Mouse (Mus musculus) ovary, postnatal 10 days (tissue): ENCODE data around the gene Cnksr3.

Source experiments
- DNase-seq: peaks from one replicate; pipeline ENCODE4 v3.0.0; 2022; ENCODE audit warnings: low spot score

Gene Cnksr3

DNA sequence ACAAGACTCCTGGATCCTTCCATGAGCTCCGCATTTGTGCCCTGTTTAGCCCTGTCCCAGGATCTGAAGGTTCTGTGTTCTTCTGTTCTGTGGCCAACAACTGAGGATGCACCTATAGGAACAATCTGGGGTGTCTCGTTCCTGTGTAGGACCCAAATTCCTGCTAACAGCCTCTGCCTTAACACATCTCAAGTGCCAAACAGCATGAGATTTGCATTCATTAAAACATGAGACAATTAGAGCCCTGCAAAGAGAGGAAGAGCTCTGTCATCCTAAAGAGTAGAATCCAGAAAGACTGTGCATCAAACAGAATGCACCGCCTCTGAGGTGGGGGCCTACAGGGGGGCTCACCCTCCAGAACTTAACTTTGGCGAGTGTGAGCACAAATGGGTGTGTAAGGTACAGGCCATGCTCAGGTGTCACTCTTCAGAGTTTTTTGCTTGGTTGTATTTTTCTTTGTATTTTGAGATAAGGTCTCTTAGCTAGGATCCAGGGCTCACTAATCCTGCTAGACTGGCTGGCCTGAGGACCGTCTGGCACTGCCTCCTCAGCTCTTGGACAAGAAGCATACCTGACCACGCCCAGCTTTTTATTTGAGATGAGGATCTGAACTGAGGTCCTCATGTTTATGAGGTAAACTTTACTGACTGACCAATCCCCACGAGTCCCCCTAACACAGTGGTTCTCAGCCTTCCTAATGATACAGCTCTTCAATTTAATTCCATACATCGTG is 15.2 kb downstream of the Cnksr3 start:
- no peak for DNase-seq

DNA sequence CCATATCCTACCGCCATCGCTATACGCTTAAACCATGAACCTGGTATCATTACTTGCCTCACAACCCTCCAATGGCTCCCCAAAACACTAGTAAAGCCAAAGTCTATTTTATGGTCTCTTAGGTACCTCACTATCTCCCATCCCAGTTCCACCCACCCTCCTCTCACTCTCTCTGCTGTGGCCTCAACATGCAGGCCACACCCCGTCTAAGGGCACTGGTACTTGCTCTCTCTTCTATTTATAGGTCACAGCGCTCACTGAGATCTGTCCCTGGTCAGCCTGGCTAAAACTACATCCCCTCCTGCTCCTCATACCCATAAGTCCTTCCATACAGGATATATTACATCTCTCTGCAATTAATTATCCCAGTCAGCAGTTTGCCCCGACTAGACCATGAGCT is 16.1 kb downstream of the Cnksr3 start:
- DNase-seq: no peak

DNA sequence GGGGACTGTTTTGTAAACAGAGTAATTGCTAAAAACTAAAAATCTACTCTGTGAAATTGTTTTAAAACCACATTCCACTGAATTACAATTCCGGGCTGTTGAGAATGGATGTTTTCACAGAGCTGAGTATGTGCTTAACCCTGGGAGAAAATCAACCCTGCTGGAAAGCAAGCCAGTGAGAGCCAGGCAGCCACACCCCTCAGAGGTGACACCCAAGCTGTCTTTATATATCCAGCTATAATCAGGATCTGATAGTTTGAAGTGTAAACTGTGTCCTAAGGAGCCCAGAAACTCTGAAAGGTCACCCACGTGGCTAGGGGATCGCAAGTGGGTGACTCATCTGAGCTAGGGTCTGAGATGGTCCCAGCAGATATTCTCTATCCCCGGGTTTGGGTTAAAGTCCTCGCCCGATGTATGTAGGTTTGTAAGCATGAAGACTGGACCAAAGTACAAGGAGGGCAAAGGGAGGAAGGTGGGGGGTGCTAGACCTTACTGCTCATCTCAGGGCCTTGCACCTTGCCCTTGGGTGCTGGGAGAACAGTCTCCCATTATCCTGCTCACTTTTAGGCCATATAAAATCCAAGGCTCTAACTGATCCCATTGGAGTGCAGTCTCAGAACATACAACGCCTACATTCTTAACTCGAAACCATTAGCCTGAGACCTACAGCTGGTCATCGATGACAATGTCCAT is 20.2 kb downstream of the Cnksr3 start:
- no peak for DNase-seq

DNA sequence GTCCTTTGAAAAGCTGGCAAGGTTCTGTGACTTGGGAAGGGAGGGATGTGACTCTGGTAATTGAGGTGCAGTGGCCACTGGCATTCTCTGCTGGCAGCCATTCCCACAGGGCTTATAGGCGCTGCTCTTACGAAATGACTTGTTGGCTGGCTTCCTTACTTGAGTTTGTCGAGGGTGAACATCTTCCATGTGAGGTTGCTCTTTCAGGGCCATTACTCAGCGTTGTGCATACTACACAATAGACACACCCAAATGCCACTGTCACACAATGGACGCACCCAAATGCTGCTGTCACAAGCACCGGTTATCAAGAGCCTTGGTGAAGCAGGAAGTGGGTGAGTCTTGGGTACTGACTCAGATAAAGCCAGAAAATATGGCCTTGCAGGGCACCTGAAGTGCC is 22.8 kb downstream of the Cnksr3 start:
- DNase-seq: no peak

DNA sequence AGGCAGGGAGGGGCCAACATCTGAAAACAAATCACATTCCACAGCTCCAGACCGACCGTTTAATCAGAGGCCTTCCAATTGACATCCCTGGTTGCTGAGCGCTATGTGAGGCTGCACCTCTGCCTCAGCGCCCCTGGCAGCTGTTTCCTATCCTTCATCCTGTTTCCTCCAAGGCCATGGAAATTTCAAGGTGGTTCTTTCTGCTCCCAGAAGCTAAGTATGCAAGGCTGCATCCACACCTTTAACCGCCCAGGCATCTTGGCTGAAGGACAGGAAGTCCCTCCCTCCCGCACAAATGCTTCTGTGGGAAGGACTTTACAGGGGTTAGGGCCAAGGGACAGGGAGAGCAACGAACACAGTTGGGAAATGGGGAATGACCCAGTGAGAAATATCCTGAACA is 24.2 kb downstream of the Cnksr3 start:
- DNase-seq: no peak

DNA sequence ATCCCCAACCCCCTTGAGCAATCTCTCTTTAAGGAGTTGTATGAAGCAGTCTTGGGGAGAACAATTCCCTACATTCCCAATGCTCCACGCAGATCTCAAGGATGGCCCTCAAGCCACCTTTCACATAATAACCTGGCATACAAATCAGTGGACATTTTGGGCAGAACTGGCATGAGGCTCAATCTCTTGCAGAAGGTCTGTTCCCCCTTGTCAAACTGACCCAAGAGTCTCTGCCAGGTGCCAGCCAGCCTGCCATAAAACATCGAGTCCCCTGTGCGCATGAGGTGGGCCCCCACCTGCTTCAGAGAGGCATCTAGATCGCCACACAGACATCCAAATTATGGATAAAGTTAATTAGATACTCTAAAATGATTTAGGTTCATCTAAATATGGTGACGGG is 25.0 kb downstream of the Cnksr3 start:
- no peak for DNase-seq

DNA sequence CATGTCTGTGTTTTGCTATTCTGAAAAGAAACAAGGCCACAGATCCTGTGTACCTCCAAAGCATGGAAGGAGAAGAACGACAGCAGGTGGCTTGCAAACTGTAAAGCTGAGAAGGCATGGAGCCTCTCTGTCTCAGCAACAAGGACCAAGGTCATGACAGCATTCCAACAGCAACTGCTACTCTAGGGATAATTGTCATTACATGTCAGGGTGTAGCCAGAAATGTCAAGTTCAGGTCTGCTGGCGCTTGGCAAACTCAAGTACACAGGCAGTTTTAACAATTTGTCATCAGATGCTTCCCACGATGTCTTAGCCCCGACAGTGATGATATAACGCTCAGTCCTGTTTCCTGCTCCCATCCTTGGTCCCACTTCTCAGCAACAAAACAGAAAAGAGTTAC is 26.0 kb downstream of the Cnksr3 start:
- DNase-seq: no peak

DNA sequence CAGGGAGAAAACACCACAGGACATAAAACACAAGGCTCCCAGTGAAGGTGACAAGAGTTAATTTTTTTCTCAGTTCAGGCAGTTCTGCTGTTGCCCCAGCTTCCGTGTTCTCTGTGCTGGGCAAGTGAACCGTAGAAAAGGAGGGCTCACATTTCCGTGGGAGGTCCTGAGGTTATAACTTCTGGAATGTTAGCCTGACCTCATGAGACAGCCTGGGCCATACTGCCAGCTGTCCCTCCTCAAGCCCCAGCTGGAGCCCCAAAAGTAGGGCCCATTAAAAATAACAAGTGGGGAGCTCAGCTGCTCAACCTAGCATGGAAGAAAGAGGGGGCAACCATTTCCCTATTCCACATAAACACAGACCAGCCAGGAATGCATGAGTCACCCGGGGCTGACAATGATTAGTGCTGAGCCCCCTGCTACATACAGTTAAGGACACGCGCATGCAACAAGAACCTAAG is 28.8 kb downstream of the Cnksr3 start:
- DNase-seq: no peak

DNA sequence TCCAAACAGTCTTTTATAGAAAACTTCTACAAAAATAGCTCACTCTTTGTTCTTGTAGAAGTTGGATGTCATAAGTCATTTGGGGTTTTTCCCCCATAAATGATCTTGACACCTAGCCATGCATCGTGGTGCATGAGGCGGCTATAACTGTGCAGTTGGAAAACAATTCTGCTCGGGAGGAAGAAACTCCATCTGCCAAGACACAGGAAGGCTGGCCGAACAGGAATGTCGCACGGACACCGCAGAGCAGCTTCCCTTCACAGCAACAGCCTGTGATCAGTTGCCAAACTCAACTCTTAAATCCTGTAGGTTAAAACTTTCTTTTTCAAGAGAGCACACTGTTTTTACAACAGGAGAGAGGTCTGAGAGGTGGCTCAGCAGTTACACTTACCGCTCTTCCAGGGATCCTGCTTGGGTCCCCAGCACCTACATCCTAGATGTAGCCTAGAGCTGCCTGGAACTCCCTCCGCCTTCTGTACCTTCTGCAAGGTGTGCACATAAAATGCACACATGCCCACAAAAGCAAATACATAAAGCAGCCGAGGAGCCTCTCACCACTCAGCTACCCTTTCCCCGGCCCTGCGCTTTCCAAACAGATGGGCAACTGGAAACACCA is 29.4 kb downstream of the Cnksr3 start:
- DNase-seq: no peak

DNA sequence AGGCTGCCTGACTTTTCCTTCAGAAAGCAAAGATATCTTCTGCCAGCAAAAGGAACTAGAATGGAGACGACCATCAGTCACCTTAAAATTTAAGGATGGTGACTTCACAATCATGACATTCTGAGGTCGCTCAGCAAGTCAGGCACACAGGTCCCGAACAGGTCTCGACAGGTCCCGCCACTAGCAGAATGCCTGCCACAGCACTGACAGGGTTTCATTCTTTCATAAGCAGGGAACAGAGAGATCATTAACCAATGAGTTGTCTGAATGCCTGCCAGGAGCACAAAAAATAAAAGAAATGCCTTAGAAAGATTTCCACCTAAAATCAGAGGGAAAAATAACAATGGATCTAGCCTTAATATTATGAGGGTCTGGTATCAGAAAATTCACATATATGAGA is 31.7 kb downstream of the Cnksr3 start:
- DNase-seq: no peak

DNA sequence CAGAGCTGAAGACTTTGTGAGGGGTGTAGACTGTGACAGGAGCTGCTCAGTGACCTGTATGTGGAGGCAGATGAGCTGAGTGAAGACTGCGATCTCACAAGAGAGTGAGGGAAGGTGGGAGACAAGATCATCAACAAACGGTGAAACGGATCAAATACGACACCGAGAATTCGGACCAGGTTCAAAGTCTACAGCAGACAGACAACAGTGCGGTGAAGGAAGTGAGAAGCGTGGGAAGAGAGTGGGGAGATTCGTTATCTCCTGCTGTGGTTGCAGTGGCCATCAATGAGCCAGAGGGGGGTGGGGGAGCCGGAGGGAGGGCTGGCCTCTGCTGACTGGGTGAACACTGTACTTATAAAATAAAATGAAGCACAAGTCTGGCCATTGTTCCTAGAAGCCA is 33.5 kb downstream of the Cnksr3 start:
- DNase-seq: no peak

DNA sequence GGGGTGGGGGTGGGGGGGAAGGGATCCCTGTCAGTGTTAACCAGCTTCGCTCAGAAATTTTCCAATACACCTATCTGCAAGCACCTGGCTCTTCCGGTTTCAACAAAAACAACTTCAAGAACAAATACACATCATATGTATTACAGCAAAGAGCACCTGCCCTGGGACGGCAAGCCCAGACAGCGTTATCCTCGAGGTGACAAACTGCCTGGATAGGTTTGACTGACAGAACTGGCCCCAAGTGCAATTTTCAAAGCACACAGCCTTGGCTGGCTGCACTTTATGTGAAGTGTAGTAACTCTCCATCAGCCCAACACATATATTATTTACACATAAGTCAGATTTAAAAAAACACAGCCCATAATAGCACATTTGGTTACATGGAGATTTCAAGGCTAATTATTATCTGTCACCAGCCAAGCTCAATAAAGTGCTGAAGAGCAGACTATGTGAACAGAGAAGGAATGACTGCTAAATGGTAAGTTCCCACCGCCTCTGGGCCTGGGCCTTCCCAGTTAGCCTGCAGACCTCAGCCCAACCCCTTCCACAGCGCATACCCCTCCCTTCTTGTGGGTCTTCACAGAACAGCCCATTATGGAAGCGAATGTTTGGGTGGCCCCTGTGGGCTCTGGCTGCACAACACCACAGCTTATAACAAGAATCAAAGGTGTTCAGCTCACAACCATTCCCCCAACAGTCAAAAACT is 35.7 kb downstream of the Cnksr3 start:
- no peak for DNase-seq

DNA sequence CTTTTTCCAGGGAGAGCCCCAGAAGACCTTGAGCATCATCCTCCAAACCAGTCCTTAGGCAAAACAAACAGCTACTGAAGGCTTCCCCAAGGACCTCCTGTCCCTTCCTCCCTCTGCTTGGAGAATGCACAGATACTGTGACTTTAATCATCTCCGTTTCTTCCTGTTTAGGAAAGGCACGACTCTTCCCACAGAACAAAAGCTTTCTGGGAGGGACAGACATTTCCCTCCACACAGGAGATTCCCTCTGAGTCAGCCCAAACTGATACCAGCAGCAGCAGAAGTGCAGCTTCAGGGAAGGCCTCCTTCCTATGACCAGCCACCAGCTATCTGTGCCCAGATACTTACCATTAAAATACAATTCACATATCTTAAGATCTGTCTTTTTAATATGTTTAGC is 37.6 kb downstream of the Cnksr3 start:
- no peak for DNase-seq

DNA sequence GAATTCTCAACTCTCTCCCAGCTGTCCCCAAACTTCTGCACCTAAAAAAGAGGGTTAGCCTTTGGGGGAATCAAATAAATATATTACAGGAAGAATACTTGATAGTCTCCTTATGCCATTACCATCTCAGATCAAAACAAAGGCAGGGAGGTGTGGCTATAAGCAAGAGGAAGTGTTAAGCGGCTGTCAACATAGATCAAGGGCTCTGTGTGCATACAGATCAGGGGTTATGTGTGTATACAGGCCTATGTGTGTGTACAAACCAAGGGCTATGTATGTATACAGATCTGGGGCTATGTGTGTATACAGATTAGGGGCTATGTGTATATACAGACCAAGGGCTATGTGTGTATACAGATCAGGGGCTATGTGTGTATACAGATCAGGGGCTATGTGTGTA is 38.9 kb downstream of the Cnksr3 start:
- DNase-seq: no peak

DNA sequence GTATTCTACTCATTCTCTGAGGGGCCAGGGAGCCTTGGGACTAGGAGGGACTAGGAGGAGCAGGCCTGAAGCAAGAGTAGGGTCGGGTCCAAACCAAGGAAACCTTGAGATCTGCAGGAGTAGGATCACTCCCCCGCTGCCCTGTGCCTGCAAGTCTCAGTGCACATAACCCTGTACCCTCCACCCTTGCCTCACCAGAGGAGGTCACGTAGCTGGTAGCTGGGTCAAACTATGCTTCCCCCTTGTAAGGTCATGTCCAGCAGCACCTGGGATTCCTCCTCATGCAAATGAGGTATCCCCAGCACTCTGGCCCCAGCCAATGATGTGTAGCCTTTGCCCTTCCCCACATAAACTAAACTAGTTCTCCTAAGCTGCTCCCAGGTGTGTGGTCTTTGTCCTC is 41.6 kb downstream of the Cnksr3 start:
- no peak for DNase-seq

DNA sequence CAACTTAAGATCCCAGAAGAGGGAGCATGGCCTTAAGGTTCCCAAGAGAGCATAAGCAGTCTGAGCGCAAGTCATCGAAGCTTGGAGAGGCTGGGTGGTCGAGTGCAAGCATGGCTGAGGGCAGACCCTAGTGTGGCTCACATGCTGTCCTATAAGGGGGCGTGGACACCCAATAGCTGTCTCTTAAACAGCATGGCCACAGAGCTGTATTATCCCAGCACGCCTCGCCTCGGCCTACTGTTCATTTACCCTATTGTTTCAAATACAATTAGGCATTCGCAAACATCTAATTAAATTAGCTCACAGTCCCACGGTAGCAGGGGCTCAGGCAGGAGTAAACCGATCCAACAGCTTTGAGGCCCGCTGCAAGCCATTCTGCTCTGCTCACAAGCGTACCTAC is 49.0 kb downstream of the Cnksr3 start:
- no peak for DNase-seq

DNA sequence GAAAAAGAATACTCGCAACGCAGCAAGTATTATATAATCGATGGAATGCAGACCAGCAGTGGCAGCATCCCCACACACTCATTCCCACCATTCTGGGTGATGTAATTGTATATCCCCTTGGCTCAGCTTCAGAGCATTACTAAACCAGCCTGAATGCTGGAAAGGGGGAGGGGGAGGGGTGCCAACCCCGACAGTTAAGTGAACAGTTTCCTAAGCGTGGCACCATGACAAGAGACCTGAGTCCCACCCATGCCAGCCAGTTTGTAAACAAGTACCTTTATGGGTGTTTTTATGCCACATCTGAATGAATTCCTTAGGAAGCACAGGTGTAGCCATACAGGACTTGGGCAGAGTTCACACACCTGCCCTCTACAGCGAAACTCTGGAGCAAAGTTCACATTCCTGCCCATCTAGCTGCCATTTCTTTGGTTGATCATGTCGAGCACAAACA is 53.0 kb downstream of the Cnksr3 start:
- no peak for DNase-seq

DNA sequence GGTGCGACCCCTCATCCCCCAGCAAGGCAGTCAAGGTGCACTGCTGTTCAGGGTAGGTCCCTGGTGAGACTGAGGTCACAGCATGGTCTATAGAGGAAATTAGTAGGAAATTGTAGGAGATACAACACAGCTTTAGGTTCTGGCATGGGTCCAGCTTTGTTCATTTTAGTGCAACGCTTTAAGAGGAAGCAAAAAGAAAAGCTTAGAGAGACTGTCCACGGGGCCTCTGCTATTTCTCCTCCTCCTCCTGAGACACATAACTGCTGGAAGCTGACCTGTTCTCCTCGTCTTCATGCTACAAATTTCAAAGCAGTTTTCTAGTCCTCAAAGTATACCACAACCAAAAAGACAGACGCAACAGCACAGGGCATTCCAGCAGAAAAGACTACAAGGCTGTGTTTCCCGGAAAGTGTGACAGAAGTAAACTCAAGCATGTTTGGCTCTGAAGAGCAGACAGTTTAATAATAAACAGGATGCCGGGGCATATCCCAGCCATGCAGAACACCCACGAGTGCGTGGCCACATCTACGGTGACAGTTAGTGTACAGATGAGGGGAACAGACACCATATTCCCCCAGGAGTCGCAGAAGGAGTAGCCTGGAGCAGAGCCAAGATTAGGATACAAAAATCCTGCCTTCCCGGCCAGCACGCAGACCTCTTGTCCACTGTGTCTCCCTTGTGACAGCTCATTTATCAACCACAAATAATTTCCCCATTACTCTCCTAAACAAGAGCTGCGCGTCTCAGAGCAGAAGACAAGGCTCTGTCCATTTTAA is 53.6 kb downstream of the Cnksr3 start:
- DNase-seq: peak; percentile 24

DNA sequence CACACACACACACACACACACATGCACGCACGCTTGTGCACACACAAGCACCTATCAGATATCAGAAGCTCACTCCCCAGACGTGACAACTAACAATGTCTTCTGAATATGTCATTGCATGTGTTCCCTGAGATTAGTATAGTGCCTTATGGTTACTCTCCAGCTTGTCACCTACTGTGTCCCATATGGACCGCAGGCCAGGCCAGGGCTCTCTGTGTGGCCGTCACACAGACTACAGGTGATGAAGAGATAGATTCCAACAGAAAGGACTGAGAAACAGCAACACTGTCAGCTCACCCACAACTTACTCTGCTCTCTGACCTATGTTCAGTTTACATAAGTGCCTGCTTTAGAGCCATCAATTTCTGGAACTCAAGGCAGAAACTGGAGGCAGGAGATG is 57.2 kb downstream of the Cnksr3 start:
- no peak for DNase-seq

DNA sequence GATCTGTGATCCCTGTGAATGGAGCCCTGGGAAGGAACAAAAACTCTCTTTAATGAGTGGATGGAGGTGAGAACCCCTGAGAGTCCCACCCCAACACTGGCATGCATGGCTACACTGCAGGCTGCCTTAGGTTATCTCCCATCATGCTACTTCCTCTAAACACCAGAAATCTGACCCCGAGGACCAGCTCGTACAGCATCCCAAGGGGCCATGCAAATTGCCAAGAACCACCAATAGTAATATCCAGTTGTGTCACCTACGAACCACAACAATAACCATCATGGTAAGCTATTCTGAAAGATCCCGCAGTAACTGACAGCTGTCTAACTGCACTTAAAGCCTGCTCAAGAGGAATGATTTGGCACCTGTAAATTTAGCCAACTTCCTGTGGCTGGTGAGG is 59.1 kb downstream of the Cnksr3 start:
- DNase-seq: no peak

DNA sequence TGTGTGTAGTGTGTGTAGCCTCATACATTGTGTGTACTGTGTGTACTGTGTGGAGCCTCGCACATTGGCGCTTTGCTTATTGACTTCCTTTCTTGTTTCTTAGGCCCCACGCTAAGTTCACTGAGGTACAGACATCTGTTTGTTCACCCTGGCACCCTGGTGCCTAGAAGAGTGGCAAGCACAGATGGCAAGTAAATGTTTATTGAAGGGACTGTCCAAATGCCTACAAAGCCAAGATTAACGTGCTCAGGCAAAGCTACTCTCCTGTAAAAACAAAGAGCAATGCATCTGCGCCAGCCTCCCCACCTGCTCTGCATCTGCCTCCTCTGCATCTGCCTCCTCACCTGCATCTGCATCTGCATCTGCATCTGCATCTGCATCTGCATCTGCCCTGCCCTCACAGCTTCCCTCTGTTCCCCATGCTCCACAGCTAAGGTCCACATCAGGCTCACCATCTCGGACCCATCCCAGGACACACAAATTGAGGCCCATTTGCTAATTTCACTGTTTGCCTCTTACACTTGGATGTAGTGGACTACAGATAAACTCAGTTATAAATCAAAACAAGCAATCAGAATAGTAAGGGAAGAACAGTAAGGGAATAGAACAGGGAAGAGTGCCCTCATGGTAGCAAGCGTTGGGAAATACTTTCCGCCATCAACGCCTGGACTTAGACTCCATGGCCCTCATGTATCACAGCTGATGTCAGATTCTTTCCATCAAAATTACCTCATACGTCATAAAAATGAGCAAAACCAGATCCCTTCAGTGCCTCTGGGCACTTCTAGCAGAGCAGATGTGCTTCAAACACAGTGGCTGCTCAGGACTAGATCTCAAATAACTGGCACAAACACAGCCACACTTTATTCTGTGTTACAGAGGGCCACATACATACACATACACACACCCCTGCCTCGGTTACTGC is 62.1 kb downstream of the Cnksr3 start:
- no peak for DNase-seq
